Mouse (Mus musculus): ENCODE measurements around the gene Fut4. TPM values are rescaled to one million over a fixed set of nuclear protein-coding genes. Genes with fewer than 3 reads are reported as not detected.

Gene Fut4
- polyA plus RNA-seq, 1 experiment from 2014 or later: 6.6 TPM

- no peak for ATAC-seq (ENCODE audit: insufficient read depth, low FRiP score, low read depth)
- Histone ChIP-seq H3K27ac (no peak overlapping the region), H3K4me2 (no peak overlapping the region), H3K9me3 (no peaks in the 10 kb centered on the region), H3K4me3 (replicated peaks) (no peak overlapping the region), H3K27me3 (replicated peaks) (no peaks in the 10 kb centered on the region), H3K9ac (no peak overlapping the region), H3K36me3 (no peaks in the 10 kb centered on the region), H3K4me1 (peaks cover 12% of the 10 kb centered on the region; the same call in 1 of the 2 replicates)
- 74% methylated on average over 3 of the region's 3 CpGs for WGBS
Observed at GRCm38 (mm10) chr9:14754469-14754868, 2.3 kb upstream of the Fut4 start.

- Histone ChIP-seq H3K27ac (peak overlapping the region; percentile 49; the same call in 1 of the 2 replicates), H3K4me2 (no peak overlapping the region), H3K27me3 (replicated peaks) (no peaks in the 10 kb centered on the region), H3K9me3 (no peaks in the 10 kb centered on the region), H3K4me3 (replicated peaks) (no peak overlapping the region), H3K9ac (no peak overlapping the region), H3K4me1 (peaks cover 12% of the 10 kb centered on the region; the same call in 1 of the 2 replicates), H3K36me3 (no peaks in the 10 kb centered on the region; the same call in 1 of the 2 replicates)
- no peak for ATAC-seq (ENCODE audit: insufficient read depth, low FRiP score, low read depth)
Observed at GRCm38 (mm10) chr9:14753947-14754346, 1.8 kb upstream of the Fut4 start.

- peak overlapping the region; percentile 61 for H3K4me3 ChIP-seq (replicated peaks)
- no peaks in the 10 kb centered on the region for H3K27me3 ChIP-seq (replicated peaks)
- H3K27ac ChIP-seq: peak overlapping the region; percentile 63; the same call in 1 of the 2 replicates
- peak overlapping the region; percentile 37; the same call in 1 of the 2 replicates for H3K9ac ChIP-seq
- H3K36me3 ChIP-seq: no peaks in the 10 kb centered on the region; the same call in 1 of the 2 replicates
- peak; percentile 45; the same call in 1 of the 2 replicates for ATAC-seq (ENCODE audit: insufficient read depth, low FRiP score, low read depth)
- WGBS: 1% methylated on average over 49 of the region's 50 CpGs
- peak overlapping the region; percentile 98 for H3K4me2 ChIP-seq
- no peaks in the 10 kb centered on the region for H3K9me3 ChIP-seq
- H3K4me1 ChIP-seq: peaks cover 12% of the 10 kb centered on the region; the same call in 1 of the 2 replicates
Observed at GRCm38 (mm10) chr9:14751503-14752000, 641 bp downstream of the Fut4 start.

- Histone ChIP-seq H3K9ac (peak overlapping the region; percentile 37; the same call in 1 of the 2 replicates), H3K4me3 (replicated peaks) (peak overlapping the region; percentile 61), H3K9me3 (no peaks in the 10 kb centered on the region), H3K4me2 (peak overlapping the region; percentile 98), H3K27me3 (replicated peaks) (no peaks in the 10 kb centered on the region), H3K4me1 (peaks cover 15% of the 10 kb centered on the region; the same call in 1 of the 2 replicates), H3K36me3 (no peaks in the 10 kb centered on the region; the same call in 1 of the 2 replicates), H3K27ac (no peak overlapping the region)
- ATAC-seq (ENCODE audit: insufficient read depth, low FRiP score, low read depth): no peak; the same call in 1 of the 2 replicates
- 62% methylated on average over 42 of the region's 42 CpGs for WGBS
Observed at GRCm38 (mm10) chr9:14750901-14751502, 1.2 kb downstream of the Fut4 start.

- Histone ChIP-seq H3K27me3 (replicated peaks) (no peaks in the 10 kb centered on the region), H3K9ac (no peak within 1 kb of the TSS), H3K36me3 (no peaks in the 10 kb centered on the region), H3K4me1 (no peaks in the 10 kb centered on the region), H3K27ac (no peak within 1 kb of the TSS), H3K4me2 (no peak within 1 kb of the TSS), H3K9me3 (no peaks in the 10 kb centered on the region), H3K4me3 (replicated peaks) (no peak within 1 kb of the TSS)
- no peak for ATAC-seq (ENCODE audit: insufficient read depth, low FRiP score, low read depth)
- WGBS: 68% methylated on average over 18 of the region's 19 CpGs
Observed at GRCm38 (mm10) chr9:14740151-14740924, 11.9 kb downstream of the Fut4 start, which contains the start of gene Piwil4. Piwil4 (minus strand) TSS chr9:14740733.

GRCm38 (mm10) chr9:14739498-14740150 is 12.6 kb downstream of the Fut4 start:
- Histone ChIP-seq H3K4me2 (no peak overlapping the region), H3K9ac (no peak overlapping the region), H3K27me3 (replicated peaks) (no peaks in the 10 kb centered on the region), H3K4me3 (replicated peaks) (no peak overlapping the region), H3K9me3 (no peaks in the 10 kb centered on the region), H3K36me3 (no peaks in the 10 kb centered on the region), H3K4me1 (no peaks in the 10 kb centered on the region), H3K27ac (no peak overlapping the region)
- ATAC-seq (ENCODE audit: insufficient read depth, low FRiP score, low read depth): no peak
- WGBS: 62% methylated on average over 4 of the region's 4 CpGs

GRCm38 (mm10) chr9:14730941-14731541 is 21.2 kb downstream of the Fut4 start:
- H3K27ac ChIP-seq: no peak overlapping the region

GRCm38 (mm10) chr9:14728365-14728764 is 23.8 kb downstream of the Fut4 start:
- H3K4me2 ChIP-seq: no peak overlapping the region
- H3K4me1 ChIP-seq: peaks cover 4% of the 10 kb centered on the region
- no peaks in the 10 kb centered on the region for H3K9me3 ChIP-seq
- ATAC-seq (ENCODE audit: insufficient read depth, low FRiP score, low read depth): no peak
- H3K27me3 ChIP-seq (replicated peaks): no peaks in the 10 kb centered on the region
- H3K36me3 ChIP-seq: no peaks in the 10 kb centered on the region
- no peak overlapping the region for H3K4me3 ChIP-seq (replicated peaks)
- 72% methylated on average over 4 of the region's 4 CpGs for WGBS
- H3K27ac ChIP-seq: no peak overlapping the region
- H3K9ac ChIP-seq: no peak overlapping the region

More at GRCm38 (mm10) chr9:14730941-14731541, 21.2 kb downstream of the Fut4 start:
- Histone ChIP-seq H3K4me1 (peaks cover 4% of the 10 kb centered on the region), H3K4me3 (replicated peaks) (no peak overlapping the region), H3K9ac (no peak overlapping the region), H3K9me3 (no peaks in the 10 kb centered on the region), H3K36me3 (no peaks in the 10 kb centered on the region), H3K27me3 (replicated peaks) (no peaks in the 10 kb centered on the region), H3K4me2 (no peak overlapping the region)
- WGBS: 26% methylated on average over 9 of the region's 9 CpGs
- peak; percentile 57; the same call in 1 of the 2 replicates for ATAC-seq (ENCODE audit: insufficient read depth, low FRiP score, low read depth)

- no peaks in the 10 kb centered on the region for H3K36me3 ChIP-seq
- WGBS: 83% methylated on average over 4 of the region's 4 CpGs
- H3K4me2 ChIP-seq: no peak overlapping the region
- no peak for ATAC-seq (ENCODE audit: insufficient read depth, low FRiP score, low read depth)
- H3K9me3 ChIP-seq: no peaks in the 10 kb centered on the region
- H3K9ac ChIP-seq: no peak overlapping the region
- H3K27me3 ChIP-seq (replicated peaks): no peaks in the 10 kb centered on the region
- peaks cover 4% of the 10 kb centered on the region for H3K4me1 ChIP-seq
- H3K27ac ChIP-seq: no peak overlapping the region
- H3K4me3 ChIP-seq (replicated peaks): no peak overlapping the region
Observed at GRCm38 (mm10) chr9:14726629-14727028, 25.6 kb downstream of the Fut4 start.

GRCm38 (mm10) chr9:14726005-14726404 is 26.2 kb downstream of the Fut4 start:
- Histone ChIP-seq H3K4me1 (no peaks in the 10 kb centered on the region), H3K36me3 (no peaks in the 10 kb centered on the region), H3K27ac (no peak overlapping the region), H3K27me3 (replicated peaks) (no peaks in the 10 kb centered on the region), H3K4me2 (no peak overlapping the region), H3K4me3 (replicated peaks) (no peak overlapping the region), H3K9ac (no peak overlapping the region), H3K9me3 (no peaks in the 10 kb centered on the region)
- 80% methylated on average over 6 of the region's 6 CpGs for WGBS
- no peak for ATAC-seq (ENCODE audit: insufficient read depth, low FRiP score, low read depth)

GRCm38 (mm10) chr9:14724755-14725420 is 27.3 kb downstream of the Fut4 start:
- Histone ChIP-seq H3K9ac (no peak overlapping the region), H3K4me3 (replicated peaks) (no peak overlapping the region), H3K27ac (no peak overlapping the region), H3K4me1 (no peaks in the 10 kb centered on the region), H3K4me2 (no peak overlapping the region), H3K27me3 (replicated peaks) (no peaks in the 10 kb centered on the region), H3K9me3 (no peaks in the 10 kb centered on the region), H3K36me3 (no peaks in the 10 kb centered on the region)
- WGBS: 72% methylated on average over 5 of the region's 5 CpGs
- no peak for ATAC-seq (ENCODE audit: insufficient read depth, low FRiP score, low read depth)

Measured in stomach, embryonic 15.5 days (tissue).